Mouse (Mus musculus) stomach, embryonic 16.5 days (tissue): ENCODE data around the gene Dapk1. TPM values are rescaled to one million over a fixed set of nuclear protein-coding genes. Genes with fewer than 3 reads are reported as not detected.

Source experiments
- ATAC-seq: fragments of 200-750 bp; cut with Nextera tagmentation; 2 replicates; pipeline ENCODE4 v1.8.0; 2017; ENCODE audit warnings: moderate number of reproducible peaks, moderate TSS enrichment; ENCODE audit not compliant: insufficient read depth, low FRiP score
- H3K27ac ChIP-seq: fragments of 300-500 bp; sonication (generic); 2 replicates; pipeline ENCODE4 v1.5.1; 2014; ENCODE audit warnings: low read length
- H3K27me3 ChIP-seq: fragments of 300-500 bp; sonication (generic); 2 replicates; pipeline ENCODE4 v1.6.1; 2014; ENCODE audit warnings: low read length, control low read depth, mixed read lengths; ENCODE audit not compliant: control insufficient read depth, insufficient read depth
- H3K36me3 ChIP-seq: fragments of 300-500 bp; sonication (generic); 2 replicates; pipeline ENCODE4 v1.6.1; 2014; ENCODE audit warnings: low read length; ENCODE audit not compliant: control insufficient read depth, insufficient read depth
- H3K4me1 ChIP-seq: fragments of 300-500 bp; sonication (generic); 2 replicates; pipeline ENCODE4 v1.6.1; 2014; ENCODE audit warnings: low read length, control low read depth, mixed read lengths; ENCODE audit not compliant: control insufficient read depth, insufficient read depth
- H3K4me2 ChIP-seq: fragments of 300-500 bp; sonication (generic); 2 replicates; pipeline ENCODE4 v1.6.1; 2014; ENCODE audit warnings: low read depth, low read length, mixed read lengths
- H3K4me3 ChIP-seq: fragments of 300-500 bp; sonication (generic); replicated peaks from 2 replicates; pipeline ENCODE4 v1.5.1; 2014; ENCODE audit warnings: mild to moderate bottlenecking, low read length
- H3K9ac ChIP-seq: fragments of 300-500 bp; sonication (generic); 2 replicates; pipeline ENCODE4 v1.6.1; 2014; ENCODE audit warnings: low read length
- H3K9me3 ChIP-seq: fragments of 300-500 bp; sonication (generic); replicated peaks from 2 replicates; pipeline ENCODE4 v1.6.1; 2016; ENCODE audit warnings: low read length, control low read depth; ENCODE audit not compliant: control insufficient read depth
- WGBS: fragments of 180-500 bp; shearing (Covaris S2); extraction: QIAGEN DNeasy Blood & Tissue Kit; methylation state at CpG from one replicate; pipeline ENCODE4 v1.1.7; 2014; 5-methylcytosine and 5-hydroxymethylcytosine counted together
- polyA plus RNA-seq: library from polyadenylated mRNA; unstranded; fragments of >200 nt; fragmentation: Nextera tagmentation; extraction: Ambion mirVana; gene quantifications from 2 replicates; pipeline ENCODE4 v1.2.1, GENCODE M21; 2015

The Dapk1 gene
- polyA plus RNA-seq, 1 experiment from 2014 or later = 11.5 TPM

DNA sequence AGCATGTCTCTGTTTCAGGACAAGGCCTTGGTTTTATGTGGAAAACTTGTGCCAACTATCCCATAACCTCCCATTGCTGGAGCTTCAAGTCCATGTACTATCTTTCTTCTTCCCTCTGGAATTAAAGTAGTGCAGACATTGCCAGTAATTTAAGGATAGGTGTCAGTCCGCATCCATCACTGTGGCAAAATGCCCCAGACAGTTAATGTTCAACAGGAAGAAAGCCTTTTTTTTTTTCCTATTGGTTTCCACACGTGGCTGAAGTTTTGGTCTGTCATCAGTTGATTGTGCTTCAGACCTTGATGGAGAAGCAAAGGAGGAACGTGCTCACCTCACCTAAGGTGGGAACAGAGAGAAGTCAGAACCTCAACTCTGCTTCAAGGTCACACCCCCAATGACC is 23.2 kb upstream of the Dapk1 start:
- no peak overlapping the region for H3K27ac ChIP-seq
- H3K27me3 ChIP-seq = no peaks in the 10 kb centered on the region
- H3K9ac ChIP-seq = no peak overlapping the region
- no peaks in the 10 kb centered on the region for H3K4me1 ChIP-seq
- 71% methylated on average over 3 of the region's 3 CpGs for WGBS
- no peaks in the 10 kb centered on the region for H3K36me3 ChIP-seq
- H3K4me2 ChIP-seq = no peak overlapping the region
- no peaks in the 10 kb centered on the region for H3K9me3 ChIP-seq
- no peak overlapping the region for H3K4me3 ChIP-seq
- ATAC-seq = no peak

DNA sequence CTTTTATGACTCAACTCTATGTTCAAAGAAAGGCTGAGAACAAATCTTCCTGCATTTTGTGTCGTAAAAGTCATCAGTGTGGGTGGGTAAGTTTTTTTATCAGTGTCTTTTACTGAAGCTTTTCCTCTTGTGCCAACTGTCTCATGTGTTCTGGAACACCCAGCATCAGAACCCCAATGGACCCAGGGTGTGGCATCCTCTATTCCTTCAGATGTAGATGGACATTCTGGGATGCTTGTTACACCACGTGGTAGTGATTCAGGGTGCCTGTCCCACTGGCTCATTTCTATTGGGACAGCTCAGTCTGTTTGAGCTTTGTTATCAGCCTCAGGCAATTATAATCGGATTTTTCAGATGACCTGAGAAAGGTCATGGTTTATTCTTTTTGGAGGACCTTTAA is 6.9 kb upstream of the Dapk1 start:
- Histone ChIP-seq H3K36me3 (no peaks in the 10 kb centered on the region), H3K27ac (no peak overlapping the region), H3K4me1 (no peaks in the 10 kb centered on the region), H3K27me3 (no peaks in the 10 kb centered on the region), H3K9ac (no peak overlapping the region), H3K9me3 (no peaks in the 10 kb centered on the region), H3K4me2 (no peak overlapping the region), H3K4me3 (no peak overlapping the region)
- 68% methylated on average over 3 of the region's 3 CpGs for WGBS
- no peak for ATAC-seq

DNA sequence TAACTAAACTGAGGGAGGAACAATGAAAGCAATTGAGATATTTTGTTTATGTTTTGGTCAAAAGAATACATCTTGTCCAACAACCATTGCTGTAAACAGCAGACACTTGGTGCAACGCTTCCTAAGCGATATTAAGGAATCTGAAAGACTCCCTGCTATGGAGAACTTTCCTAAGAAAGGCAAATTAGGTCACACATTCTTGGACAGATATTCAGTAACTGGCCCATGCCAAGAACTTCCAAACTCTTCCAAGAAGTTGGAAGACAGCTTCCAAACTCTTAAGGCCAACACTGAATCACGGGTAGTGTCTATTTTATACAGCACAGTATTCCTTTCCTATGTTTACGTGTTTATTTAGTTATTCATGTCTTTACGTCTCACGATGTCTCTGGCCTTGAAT is 6.2 kb upstream of the Dapk1 start:
- 87% methylated on average over 6 of the region's 6 CpGs for WGBS
- Histone ChIP-seq H3K36me3 (no peaks in the 10 kb centered on the region), H3K27me3 (no peaks in the 10 kb centered on the region), H3K9me3 (no peaks in the 10 kb centered on the region), H3K4me3 (no peak overlapping the region), H3K4me2 (no peak overlapping the region), H3K4me1 (no peaks in the 10 kb centered on the region), H3K9ac (no peak overlapping the region), H3K27ac (no peak overlapping the region)
- ATAC-seq = no peak

DNA sequence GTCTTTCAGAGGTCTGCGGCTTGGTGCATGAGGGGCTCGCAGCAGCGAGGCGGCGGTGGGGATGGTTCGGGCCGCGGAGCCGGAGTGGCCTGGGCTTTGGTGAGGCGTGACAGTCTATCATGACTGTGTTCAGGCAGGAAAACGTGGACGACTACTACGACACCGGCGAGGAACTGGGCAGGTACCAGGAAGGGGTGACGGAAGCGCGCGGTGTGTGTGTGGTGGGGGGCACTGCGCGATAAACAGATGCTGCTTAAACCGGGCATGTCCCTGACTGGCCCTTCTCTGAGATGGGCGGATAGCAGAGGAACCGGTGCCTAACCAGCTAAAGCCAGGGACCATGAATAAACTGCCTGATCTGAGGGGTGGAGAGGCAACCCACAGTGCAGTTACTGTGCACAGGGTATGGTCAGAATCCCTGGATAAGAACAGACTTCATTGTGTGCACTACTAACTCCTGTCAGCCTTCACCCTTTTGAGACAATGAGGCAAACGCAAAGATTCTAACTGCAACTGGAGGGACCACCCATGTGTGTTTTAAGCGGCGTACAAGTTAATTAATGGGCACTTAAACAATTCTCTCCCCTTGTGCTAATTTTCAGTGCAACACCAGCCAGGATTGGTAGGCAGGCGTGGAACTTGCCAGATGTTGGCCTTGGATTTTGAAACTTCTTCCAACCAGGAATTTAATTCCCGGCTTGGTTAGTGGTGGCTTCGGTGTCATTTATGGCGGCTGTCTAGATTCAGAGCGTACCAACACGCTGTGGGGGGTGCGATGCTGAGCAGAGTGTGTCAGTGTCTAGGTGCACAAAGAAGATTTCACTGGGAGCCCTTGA is 887 bp downstream of the Dapk1 start:
- H3K9ac ChIP-seq = peak overlapping the region; percentile 85
- H3K36me3 ChIP-seq = no peaks in the 10 kb centered on the region
- H3K27ac ChIP-seq = peak overlapping the region; percentile 70
- 8% methylated on average over 34 of the region's 34 CpGs for WGBS
- H3K4me3 ChIP-seq = peak overlapping the region; percentile 80
- peak; percentile 54 for ATAC-seq
- H3K27me3 ChIP-seq = no peaks in the 10 kb centered on the region
- peaks cover 4% of the 10 kb centered on the region; the same call in 1 of the 2 replicates for H3K4me1 ChIP-seq
- no peaks in the 10 kb centered on the region for H3K9me3 ChIP-seq
- H3K4me2 ChIP-seq = peak overlapping the region; percentile 85

DNA sequence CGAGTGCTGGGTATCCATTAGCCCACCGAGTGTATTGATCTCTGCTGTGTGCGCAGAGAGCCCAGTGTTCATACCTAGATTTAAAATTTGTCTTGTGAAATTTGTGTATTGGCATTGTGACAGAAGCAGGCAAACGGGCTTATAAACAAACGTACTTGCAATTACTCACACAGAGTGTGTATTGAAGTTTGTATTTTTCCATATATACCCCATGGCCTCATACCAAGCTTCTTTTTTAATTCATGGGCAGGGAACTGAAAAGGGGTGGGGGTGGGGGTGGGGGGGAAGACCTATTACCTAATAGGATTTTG is 1.5 kb downstream of the Dapk1 start:
- H3K9ac ChIP-seq = peak overlapping the region; percentile 85; the same call in 1 of the 2 replicates

DNA sequence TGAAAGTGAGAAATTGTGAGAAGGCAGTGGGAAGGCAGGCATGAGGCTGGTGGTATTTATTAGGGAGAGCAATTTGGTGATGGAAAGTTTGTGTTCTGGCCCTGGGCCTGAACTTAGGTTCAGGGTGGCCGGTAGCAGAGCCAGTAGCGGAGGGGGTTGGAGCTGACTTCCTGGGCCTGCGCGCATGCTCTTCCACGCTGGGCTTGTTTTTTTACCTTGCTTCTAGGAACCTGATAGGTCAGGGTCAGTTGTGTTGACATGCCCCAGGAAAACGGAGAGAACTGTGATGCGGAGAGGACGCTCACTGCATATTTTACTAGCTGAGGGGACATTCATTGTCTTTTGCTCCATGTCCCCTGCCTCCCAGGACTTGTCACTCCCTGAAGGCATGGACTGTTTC is 5.7 kb downstream of the Dapk1 start:
- H3K4me1 ChIP-seq = peaks cover 4% of the 10 kb centered on the region; the same call in 1 of the 2 replicates
- no peak overlapping the region for H3K27ac ChIP-seq
- H3K4me2 ChIP-seq = no peak overlapping the region
- no peak for ATAC-seq
- H3K4me3 ChIP-seq = no peak overlapping the region
- no peaks in the 10 kb centered on the region for H3K36me3 ChIP-seq
- no peaks in the 10 kb centered on the region for H3K27me3 ChIP-seq
- H3K9ac ChIP-seq = no peak overlapping the region
- 79% methylated on average over 8 of the region's 8 CpGs for WGBS
- no peaks in the 10 kb centered on the region for H3K9me3 ChIP-seq

More for the DNA sequence above, 1.5 kb downstream of the Dapk1 start:
- H3K4me1 ChIP-seq = peaks cover 4% of the 10 kb centered on the region; the same call in 1 of the 2 replicates
- no peak overlapping the region for H3K27ac ChIP-seq
- 0 out of 2 replicates have a peak overlapping the region, but pooled peaks have one; percentile 80 for H3K4me3 ChIP-seq
- WGBS = 39% methylated on average over 5 of the region's 5 CpGs
- H3K27me3 ChIP-seq = no peaks in the 10 kb centered on the region
- H3K9me3 ChIP-seq = no peaks in the 10 kb centered on the region
- H3K4me2 ChIP-seq = peak overlapping the region; percentile 85
- no peak for ATAC-seq
- H3K36me3 ChIP-seq = no peaks in the 10 kb centered on the region

DNA sequence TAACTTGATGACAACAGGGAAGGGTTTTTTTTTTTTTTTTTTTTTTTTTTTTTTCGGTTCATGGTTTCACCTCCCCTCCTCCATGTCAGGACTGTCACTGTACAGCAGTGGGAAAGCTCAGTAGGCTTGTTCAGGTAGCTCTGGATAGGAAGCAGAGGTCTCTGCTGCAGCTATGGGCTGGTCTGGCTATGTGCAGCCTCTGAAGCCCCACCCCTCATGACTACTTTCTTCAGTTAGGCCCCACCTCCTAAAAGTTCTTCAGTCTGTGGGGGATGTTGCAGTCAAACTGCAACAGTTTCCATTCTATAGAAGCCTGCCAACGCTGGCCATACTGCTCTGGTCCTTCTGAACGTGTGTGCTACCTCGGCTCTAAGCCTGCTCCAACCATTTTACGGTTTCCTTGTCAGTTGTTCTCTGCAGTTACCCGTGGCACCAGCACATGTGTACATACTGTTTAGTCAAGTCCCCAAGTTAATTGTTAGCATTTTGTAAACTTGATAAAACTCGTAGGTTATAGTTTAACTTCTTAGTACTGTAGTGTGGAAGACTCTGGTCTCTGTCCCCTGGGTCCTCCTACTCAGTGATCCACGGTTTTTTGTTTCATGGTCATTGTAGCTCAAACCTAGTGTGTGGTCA is 6.8 kb downstream of the Dapk1 start:
- Histone ChIP-seq H3K4me3 (no peak overlapping the region), H3K4me2 (no peak overlapping the region), H3K4me1 (no peaks in the 10 kb centered on the region), H3K27me3 (no peaks in the 10 kb centered on the region), H3K36me3 (no peaks in the 10 kb centered on the region), H3K9ac (no peak overlapping the region), H3K9me3 (no peaks in the 10 kb centered on the region), H3K27ac (no peak overlapping the region)
- WGBS = 55% methylated on average over 8 of the region's 8 CpGs
- peak; percentile 45 for ATAC-seq

DNA sequence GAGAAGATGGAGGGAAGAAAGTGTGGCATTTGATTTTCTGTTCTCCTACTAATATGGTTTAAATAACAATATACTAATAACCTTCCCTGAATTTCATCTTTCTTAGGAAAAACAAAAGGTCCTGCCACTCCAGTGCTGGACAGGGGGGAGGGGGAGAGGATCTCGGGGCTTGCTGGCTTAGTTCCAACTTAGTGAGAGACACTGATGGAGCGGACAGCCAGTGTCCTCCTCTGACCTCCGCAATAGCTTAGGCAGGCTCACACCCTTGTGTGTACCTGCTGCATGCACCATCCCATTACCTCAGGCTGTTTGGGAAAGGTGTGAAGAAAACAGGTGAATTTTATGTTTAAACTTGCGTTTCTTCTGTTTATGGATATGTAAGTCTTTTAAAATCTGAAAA is 7.5 kb downstream of the Dapk1 start:
- H3K9me3 ChIP-seq = no peaks in the 10 kb centered on the region
- no peaks in the 10 kb centered on the region for H3K4me1 ChIP-seq
- no peaks in the 10 kb centered on the region for H3K36me3 ChIP-seq
- H3K27me3 ChIP-seq = no peaks in the 10 kb centered on the region
- no peak for ATAC-seq
- H3K27ac ChIP-seq = no peak overlapping the region
- no peak overlapping the region for H3K4me2 ChIP-seq
- no peak overlapping the region for H3K9ac ChIP-seq
- 68% methylated on average over 4 of the region's 4 CpGs for WGBS
- H3K4me3 ChIP-seq = no peak overlapping the region

DNA sequence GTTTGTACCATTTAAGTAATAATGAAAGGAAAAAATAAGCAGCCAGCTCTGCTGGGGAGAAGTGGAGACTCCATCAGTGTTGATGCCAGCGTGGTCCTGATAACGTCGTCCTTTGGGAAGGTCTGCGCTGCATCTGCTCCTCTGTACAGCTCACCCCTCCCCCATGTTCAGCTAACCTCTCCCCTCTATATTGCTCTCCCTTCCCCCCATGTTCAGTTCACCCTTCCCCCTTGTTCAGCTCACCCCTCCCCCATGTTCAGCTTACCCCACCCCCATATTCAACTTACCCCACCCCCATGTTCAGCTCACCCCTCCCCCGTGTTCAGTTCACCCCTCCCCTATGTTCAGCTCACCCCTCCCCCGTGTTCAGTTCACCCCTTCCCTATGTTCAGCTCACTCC is 8.8 kb downstream of the Dapk1 start:
- no peak overlapping the region for H3K4me2 ChIP-seq
- H3K36me3 ChIP-seq = no peaks in the 10 kb centered on the region
- no peak for ATAC-seq
- no peaks in the 10 kb centered on the region for H3K4me1 ChIP-seq
- 57% methylated on average over 6 of the region's 6 CpGs for WGBS
- H3K9me3 ChIP-seq = no peaks in the 10 kb centered on the region
- H3K27ac ChIP-seq = no peak overlapping the region
- no peak overlapping the region for H3K9ac ChIP-seq
- H3K4me3 ChIP-seq = no peak overlapping the region
- H3K27me3 ChIP-seq = no peaks in the 10 kb centered on the region
